Mouse (Mus musculus): ENCODE results near the gene Tmem198.

Tmem198 gene

DNA sequence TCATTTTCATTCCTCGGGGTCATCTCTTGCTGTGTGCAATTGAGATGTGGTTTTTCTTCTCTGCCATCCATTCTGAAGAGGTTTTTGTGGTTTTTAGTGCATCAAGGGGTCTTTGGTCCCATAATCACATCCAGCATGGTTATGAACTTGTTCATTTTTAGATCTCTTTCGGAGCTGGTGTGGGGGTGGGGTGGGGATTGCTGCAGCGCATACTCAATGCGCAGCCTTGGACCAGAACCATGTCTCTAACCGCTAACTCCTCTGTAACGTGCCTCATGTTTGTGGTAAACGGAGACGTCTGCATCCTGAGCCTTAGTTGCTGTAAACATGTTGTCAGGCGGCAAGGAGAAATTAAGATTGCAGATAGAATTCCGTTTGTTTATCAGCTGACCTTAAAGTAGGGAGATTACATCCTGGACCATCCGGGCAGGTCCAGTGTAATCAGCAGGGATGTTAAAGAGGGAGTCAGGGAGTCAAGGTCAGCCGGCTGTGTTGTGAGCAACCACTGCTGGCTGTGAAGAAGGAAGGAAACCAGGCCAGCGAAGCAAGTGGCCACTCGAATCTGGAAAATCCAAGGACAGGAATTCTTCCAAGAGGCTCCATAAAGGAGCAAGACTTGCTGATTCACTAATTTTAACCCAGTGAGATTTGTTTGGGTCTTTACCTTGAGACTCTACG lies 37.5 kb downstream of the Tmem198 start:
- no peak for DNase-seq (ENCODE audit: extremely low spot score, low read depth, low spot score)

DNA sequence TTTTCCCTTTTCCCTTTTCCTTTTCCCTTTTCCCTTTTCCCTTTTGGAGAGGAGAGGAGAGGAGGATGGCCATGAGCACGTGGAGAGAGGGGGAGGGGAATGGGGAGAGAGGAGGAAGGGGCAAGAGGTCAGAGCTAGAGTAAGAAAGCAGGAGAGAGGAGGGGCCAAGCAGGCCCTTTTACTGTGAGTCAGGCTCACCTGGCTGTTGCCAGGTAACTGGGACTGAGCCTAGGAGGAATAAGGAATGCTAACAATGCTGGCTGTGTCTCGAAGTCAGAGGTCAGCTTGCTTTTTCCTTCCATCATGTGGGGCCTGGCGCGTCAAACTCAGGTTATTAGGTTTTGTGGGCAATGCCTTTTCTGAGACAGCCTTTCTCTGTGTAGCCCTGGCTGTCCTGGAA lies 38.7 kb downstream of the Tmem198 start:
- DNase-seq (ENCODE audit: extremely low spot score, low read depth, low spot score): no peak

DNA sequence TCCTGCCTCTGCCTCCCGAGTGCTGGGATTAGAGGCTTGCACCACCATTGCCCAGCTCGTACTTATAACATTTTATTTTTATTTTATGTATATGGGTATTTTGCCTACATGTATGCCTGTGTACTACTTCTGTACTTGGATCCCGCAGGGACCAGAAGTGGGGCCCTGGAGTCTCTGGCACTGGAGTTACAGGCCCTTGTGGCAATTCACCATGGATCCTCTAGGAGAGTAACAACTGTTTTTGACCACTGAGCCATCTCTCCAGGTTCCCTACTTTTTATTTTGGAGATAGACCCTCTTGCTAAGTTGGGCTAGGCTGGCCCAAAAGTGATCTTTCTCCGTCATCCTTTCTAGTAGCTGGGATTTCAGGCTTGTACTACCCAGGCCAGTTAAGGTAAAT lies 39.1 kb downstream of the Tmem198 start:
- DNase-seq (ENCODE audit: extremely low spot score, low read depth, low spot score): no peak

DNA sequence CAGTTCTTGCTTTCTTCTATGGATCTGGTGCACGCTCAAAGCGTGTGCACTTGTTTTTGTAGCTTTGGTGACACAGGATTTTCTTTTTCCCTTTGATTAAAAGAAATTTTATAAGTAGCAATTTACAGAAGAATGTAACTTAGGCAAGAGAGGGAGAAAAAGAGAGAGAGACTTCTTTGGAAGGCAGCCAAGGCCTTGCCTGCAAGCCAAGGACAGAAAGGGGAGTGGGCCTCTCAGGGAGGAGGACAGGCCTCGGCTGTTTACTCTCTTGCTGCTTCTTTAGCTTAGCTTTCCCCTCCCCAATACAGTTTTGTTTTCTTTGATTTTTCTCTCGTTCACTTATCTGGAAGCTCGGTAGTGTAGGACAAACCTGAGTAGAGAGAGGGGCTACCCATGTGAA lies 40.2 kb downstream of the Tmem198 start:
- DNase-seq (ENCODE audit: extremely low spot score, low read depth, low spot score): no peak

DNA sequence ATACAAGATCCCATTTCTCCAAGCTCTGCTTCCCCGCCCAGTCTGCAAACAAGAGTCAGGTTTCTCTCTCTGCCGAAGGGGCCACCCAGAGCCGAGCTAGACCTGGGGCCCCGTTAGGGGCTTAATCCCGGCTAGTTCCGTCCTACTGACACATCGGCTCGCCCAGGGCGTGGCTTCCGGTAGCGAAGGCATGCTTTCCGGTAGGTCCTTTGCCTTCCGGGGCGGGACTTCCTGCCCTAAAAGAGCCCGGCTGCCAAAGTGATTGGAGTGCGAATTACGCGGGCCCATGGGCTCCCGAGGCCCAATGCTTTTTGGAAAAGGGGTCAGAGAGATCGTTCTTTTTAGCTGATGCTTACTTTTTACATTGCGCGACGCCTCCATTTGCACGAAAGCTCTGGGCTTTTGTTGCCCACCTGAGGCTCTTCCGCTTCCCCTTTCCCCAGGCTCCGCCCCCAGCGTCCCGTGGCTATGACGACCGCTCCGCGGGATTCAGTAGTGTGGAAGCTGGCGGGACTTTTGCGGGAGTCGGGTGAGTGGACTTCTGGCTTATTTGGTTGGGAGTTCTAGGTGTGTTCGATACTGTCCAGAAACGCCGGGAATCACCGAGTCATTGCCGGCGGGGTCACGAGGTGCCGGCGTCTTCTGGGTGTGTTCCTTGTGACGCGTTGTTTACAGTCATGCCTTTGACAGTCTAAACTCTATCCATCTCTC lies 42.1 kb downstream of the Tmem198 start, which contains the start of gene Stk11ip:
TSS of gene Stk11ip (plus strand) at position 209 of the 711 bp plus-strand sequence.
- DNase-seq (ENCODE audit: extremely low spot score, low read depth, low spot score): peak; percentile 89

DNA sequence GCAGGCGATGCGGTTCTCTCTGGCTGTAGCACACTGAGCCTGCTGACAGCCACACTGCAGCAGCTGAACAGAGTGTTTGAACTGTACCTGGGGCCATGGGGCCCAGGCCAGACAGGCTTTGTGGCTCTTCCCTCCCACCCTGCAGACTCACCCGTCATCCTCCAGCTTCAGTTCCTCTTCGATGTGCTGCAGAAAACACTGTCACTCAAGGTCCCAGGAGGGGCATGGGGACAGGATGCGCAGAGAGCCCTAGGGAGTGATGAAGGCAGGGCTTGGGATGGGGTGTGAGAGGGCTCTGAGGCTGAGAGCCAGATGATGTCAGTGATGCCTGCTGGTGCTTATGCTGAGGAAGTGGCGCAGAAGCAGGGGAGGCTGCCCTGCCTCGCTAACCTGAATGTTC lies 45.3 kb downstream of the Tmem198 start:
- DNase-seq (ENCODE audit: extremely low spot score, low read depth, low spot score): no peak

DNA sequence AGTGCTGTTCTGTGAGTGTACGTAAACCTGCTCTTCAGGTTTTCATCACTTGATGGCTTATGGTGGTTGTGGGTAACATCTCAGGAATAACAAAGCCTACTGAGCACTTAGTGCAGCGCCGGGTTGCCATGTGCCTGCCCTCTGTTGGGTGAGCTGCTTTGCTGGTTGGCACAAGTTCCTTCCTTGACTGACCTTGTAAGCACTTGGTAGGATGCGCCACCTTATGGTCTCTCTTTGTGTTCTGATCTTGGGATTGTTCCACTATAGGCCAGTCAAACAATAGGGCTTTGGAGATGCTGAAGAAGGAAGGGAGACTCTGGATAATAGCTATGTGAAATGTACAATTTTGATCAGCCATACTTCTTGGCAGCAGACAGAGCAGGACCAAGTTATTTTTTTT lies 51.2 kb downstream of the Tmem198 start:
- no peak for DNase-seq (ENCODE audit: extremely low spot score, low read depth, low spot score)

DNA sequence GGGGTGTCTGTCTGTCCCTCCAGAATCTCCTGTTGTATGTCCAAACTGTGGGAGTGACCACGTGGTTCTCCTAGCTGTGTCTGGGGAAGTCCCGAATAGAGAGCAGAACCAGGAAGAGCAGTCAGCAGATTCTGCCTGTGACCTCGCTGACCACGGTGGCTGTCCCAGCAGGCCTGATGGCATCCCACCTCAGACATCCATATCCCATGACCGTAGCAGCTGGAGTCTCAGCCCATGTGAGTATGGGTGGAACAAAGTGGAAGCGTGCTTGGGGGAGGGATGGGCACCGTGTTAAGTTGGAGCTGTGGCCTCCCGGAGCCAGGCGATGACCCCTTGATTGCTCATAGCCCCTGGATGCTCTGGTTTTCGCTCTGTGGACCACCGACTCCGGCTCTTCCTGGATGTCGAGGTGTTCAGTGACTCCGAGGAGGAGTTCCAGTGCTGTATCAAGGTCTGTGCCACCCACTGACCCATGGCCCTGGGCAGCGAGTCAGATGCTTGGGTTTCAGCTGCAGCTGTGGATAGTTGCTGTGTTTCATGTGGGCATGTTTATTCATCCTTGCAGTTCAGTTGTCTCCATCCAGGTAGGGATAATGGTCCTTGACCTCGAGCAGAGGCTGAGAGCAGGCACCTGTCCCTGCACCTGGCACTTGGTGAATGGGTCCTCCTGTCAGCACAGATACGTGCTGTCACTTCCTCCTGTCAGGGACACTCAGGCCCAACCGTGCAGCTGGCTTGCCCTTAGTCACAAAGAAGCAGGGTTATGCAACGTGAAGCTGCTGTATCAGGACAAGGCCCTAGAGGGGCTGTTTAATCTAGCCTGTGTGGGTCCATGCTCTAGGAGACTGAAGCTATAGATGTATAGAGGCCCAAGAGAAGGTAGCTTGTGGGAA lies 53.2 kb downstream of the Tmem198 start:
- no peak for DNase-seq (ENCODE audit: extremely low spot score, low read depth, low spot score)

DNA sequence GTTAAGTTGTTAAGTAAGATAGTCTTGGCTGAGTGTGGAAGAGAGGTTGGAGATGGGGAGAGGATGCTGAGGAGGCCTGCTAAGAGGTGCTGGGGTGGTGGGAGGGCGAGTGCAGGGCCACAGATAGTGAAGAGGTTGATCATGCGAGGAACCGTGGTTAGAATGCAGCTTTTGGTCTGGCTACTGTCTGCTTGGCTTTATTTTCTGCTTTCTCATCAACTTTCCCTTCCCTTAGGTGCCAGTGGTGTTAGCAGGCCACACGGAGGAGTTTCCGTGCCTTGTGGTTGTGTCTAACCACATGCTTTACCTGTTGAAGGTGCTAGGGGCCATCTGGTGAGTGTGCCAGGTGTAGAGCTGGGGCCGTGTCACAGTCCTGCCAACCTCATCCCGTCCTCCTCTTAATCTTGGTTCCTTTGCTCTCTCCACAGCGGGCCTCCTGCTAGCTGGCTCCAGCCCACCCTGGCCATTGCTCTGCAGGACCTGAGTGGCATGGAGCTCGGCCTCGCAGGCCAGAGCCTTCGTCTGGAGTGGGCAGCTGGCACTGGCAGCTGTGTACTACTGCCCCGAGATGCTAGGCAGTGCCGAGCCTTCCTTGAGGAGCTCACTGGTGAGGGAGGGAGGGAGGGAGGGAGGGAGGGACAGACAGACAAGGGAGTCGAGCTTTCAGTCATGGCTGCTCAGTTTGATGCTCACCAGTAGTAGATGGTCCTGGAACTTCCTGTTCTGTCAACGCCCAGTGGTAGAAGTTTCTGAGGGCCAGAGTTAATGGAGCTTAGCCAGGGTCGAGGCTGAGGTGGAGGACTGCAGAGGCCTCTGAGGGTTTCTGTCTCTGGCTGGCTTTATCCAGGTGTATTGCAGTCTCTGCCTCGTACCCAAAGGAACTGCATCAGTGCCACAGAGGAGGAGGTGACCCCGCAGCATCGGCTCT lies 54.3 kb downstream of the Tmem198 start:
- DNase-seq (ENCODE audit: extremely low spot score, low read depth, low spot score): no peak
